Mouse (Mus musculus): ENCODE measurements at regions not wholly inside any gene's neighbourhood (a gene's known extent, or its start where the extent isn't known, plus 50 kb on each side); places are given as distances from the start of the nearest gene placed in this dataset.

DNA sequence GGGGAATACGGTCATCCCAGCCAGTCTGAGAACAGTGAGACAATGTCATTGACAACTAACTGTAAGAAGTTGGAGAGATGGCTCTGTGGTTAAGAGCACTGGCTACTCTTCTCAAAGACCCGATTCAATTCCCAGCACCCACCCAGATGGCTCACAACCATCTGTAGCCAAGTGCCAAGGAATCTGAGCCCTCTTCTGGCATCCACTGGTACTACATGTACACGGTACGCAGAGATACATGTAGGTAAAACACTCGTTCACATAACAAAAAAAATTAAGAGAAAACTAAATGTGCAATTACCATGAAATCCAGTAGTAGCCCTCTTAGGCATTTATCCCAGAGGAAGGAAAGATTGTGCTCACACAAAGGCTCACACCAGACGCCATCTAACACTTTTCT is 156.1 kb downstream of the CK137956 start:
- TF ChIP-seq CTCF (IDR thresholded peaks at IDR 0.05; ENCODE audit: low read depth, low read length) = no peak
- TF ChIP-seq EP300 (IDR thresholded peaks at IDR 0.05; ENCODE audit: insufficient read depth, low read depth, low read length) = no peak
